16 mouse cellular contexts compared by ENCODE assay signal in the genomic region with DNA sequence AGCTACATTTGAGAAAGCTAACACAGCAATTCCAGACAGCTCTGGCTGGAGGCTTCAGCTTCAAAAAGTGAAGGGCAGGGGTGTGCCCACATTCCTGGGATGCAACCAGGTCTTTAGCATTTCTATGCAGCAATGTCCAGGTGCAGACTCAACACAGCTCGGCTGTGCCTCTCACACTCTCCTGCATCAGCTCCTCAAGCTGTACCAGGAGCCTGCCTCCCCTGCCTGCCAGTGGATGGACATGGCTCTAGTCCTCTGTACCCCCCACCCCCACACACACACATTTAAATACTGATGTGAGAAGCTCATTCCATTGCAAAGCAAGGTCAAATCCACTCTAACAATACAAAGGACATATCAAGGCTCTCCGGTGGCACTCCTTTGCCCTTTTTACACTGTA.
"Had no signal": no experiment of that assay in that cellular context is flagged by ENCODE, and none has a peak within 500 bp of the region (broad histone marks: within the 10 kb centered on the region; RNA-seq: fewer than 3 reads in every experiment).

No protein-coding gene starts in this region.

- H3K4me1 ChIP-seq: liver, embryonic 13.5 days had no signal

- H3K27me3 ChIP-seq: liver, embryonic 13.5 days; neural tube, embryonic 12.5 days; neural tube, embryonic 15.5 days had no signal

- H3K36me3 ChIP-seq: liver, embryonic 13.5 days had no signal

- H3K4me2 ChIP-seq: liver, embryonic 13.5 days; midbrain, embryonic 11.5 days; neural tube, embryonic 12.5 days; neural tube, embryonic 15.5 days had no signal

- H3K9ac ChIP-seq: liver, embryonic 13.5 days; neural tube, embryonic 12.5 days; neural tube, embryonic 15.5 days had no signal

- DNase-seq: kidney, adult 9 months; kidney, postnatal 14 days; kidney, postnatal 4 days; liver, embryonic 13.5 days; lung, adult 2 months; lung, postnatal 14 days; lung, postnatal 4 days; midbrain, embryonic 14.5 days; right cerebral cortex, adult 18-20 months; right cerebral cortex, postnatal 14 days; right cerebral cortex, postnatal 4 days; thymus, postnatal 25 days had no signal

- H3K4me3 ChIP-seq: left cerebral cortex, adult 2 months; liver, embryonic 13.5 days; neural tube, embryonic 12.5 days; neural tube, embryonic 15.5 days had no signal

- H3K9me3 ChIP-seq: liver, embryonic 13.5 days; neural tube, embryonic 12.5 days; neural tube, embryonic 15.5 days had no signal

- H3K27ac ChIP-seq: left cerebral cortex, adult 2 months; liver, embryonic 13.5 days; neural tube, embryonic 12.5 days; neural tube, embryonic 15.5 days had no signal
